Comparison of ENCODE assay signal across 16 mouse cellular contexts in genomic region chr9:72023274-72023673, GRCm38 (mm10).
"Had no signal": no experiment of that assay in that cellular context is flagged by ENCODE, and none has a peak within 500 bp of the region (broad histone marks: within the 10 kb centered on the region; RNA-seq: fewer than 3 reads in every experiment).

No protein-coding gene starts in this region.

- H3K27ac ChIP-seq: left cerebral cortex, adult 2 months; limb, embryonic 10.5 days; liver, embryonic 15.5 days; macrophage; midbrain, embryonic 12.5 days; stomach, embryonic 15.5 days had no signal

- H3K27me3 ChIP-seq: liver, embryonic 15.5 days; megakaryocyte, embryonic 14.5 days; midbrain, embryonic 12.5 days; stomach, embryonic 15.5 days had no signal

- H3K36me3 ChIP-seq: limb, embryonic 10.5 days; liver, embryonic 15.5 days; midbrain, embryonic 12.5 days; stomach, embryonic 15.5 days had no signal

- H3K9me3 ChIP-seq: limb, embryonic 10.5 days; liver, embryonic 15.5 days; megakaryocyte, embryonic 14.5 days; midbrain, embryonic 12.5 days; stomach, embryonic 15.5 days had no signal

- DNase-seq: kidney, adult 18-20 months; kidney, postnatal 14 days; lung, adult 2 months; lung, postnatal 14 days; right cerebral cortex, postnatal 14 days; thymus, adult 2 months; thymus, postnatal 25 days had no signal

- H3K4me3 ChIP-seq: left cerebral cortex, adult 2 months; limb, embryonic 10.5 days; liver, embryonic 15.5 days; megakaryocyte, embryonic 14.5 days; midbrain, embryonic 12.5 days; stomach, embryonic 15.5 days had no signal

- H3K4me2 ChIP-seq: liver, embryonic 11.5 days; liver, embryonic 15.5 days; midbrain, embryonic 12.5 days; stomach, embryonic 15.5 days had no signal

- ATAC-seq: midbrain, embryonic 16.5 days had no signal

- H3K9ac ChIP-seq: liver, embryonic 15.5 days; midbrain, embryonic 12.5 days; stomach, embryonic 15.5 days had no signal

- H3K4me1 ChIP-seq: limb, embryonic 10.5 days; stomach, embryonic 15.5 days had no signal
